Mouse (Mus musculus) midbrain, embryonic 14.5 days (tissue): ENCODE data around the gene Efna5. TPM values are rescaled to one million over a fixed set of nuclear protein-coding genes. Genes with fewer than 3 reads are reported as not detected.
A peak's percentile ranks its signal among the peaks of the same experiment; 100 is the strongest.

Experiments used
- ATAC-seq: fragments of 200-750 bp; cut with Nextera tagmentation; 2 replicates; pipeline ENCODE4 v1.8.0; 2017; ENCODE audit warnings: moderate number of reproducible peaks, moderate library complexity; ENCODE audit not compliant: low FRiP score, low TSS enrichment
- DNase-seq: peaks from one replicate; pipeline ENCODE4 v3.0.0-alpha.2; 2015
- H3K27ac ChIP-seq: fragments of 300-500 bp; sonication (generic); replicated peaks from 2 replicates; pipeline ENCODE4 v1.5.1; 2014; ENCODE audit warnings: mild to moderate bottlenecking, low read depth, low read length, moderate library complexity
- H3K27me3 ChIP-seq: fragments of 300-500 bp; sonication (generic); 2 replicates; pipeline ENCODE4 v1.6.1; 2014; ENCODE audit warnings: low read length, control low read depth, mixed read lengths; ENCODE audit not compliant: control insufficient read depth, insufficient read depth
- H3K36me3 ChIP-seq: fragments of 300-500 bp; sonication (generic); 2 replicates; pipeline ENCODE4 v1.6.1; 2014; ENCODE audit warnings: low read length, control low read depth; ENCODE audit not compliant: control insufficient read depth, insufficient read depth
- H3K4me1 ChIP-seq: fragments of 300-500 bp; sonication (generic); 2 replicates; pipeline ENCODE4 v1.6.1; 2014; ENCODE audit warnings: mild to moderate bottlenecking, antibody characterized with exemption, low read length, control low read depth; ENCODE audit not compliant: control insufficient read depth, insufficient read depth
- H3K4me2 ChIP-seq: fragments of 300-500 bp; sonication (generic); 2 replicates; pipeline ENCODE4 v1.6.1; 2014; ENCODE audit warnings: mild to moderate bottlenecking, low read length, moderate library complexity
- H3K4me3 ChIP-seq: fragments of 300-500 bp; sonication (generic); replicated peaks from 2 replicates; pipeline ENCODE4 v1.5.1; 2014; ENCODE audit warnings: low read depth, low read length
- H3K9ac ChIP-seq: fragments of 300-500 bp; sonication (generic); replicated peaks from 2 replicates; pipeline ENCODE4 v1.6.1; 2014; ENCODE audit warnings: mild to moderate bottlenecking, low read length, moderate library complexity
- H3K9me3 ChIP-seq: fragments of 300-500 bp; sonication (generic); 2 replicates; pipeline ENCODE4 v1.6.1; 2016; ENCODE audit warnings: low read length, control low read depth, mixed read lengths; ENCODE audit not compliant: control insufficient read depth
- WGBS: fragments of 180-500 bp; shearing (Covaris S2); extraction: QIAGEN DNeasy Blood & Tissue Kit; methylation state at CpG from one replicate; pipeline ENCODE4 v1.1.7; 2014; 5-methylcytosine and 5-hydroxymethylcytosine counted together
- polyA plus RNA-seq: library from polyadenylated mRNA; unstranded; fragments of >200 nt; fragmentation: Nextera tagmentation; extraction: Ambion mirVana; gene quantifications from 2 replicates; pipeline ENCODE4 v1.2.1, GENCODE M21; 2014

Gene Efna5
- polyA plus RNA-seq, 1 experiment from 2014 or later: 90.8 TPM

DNA sequence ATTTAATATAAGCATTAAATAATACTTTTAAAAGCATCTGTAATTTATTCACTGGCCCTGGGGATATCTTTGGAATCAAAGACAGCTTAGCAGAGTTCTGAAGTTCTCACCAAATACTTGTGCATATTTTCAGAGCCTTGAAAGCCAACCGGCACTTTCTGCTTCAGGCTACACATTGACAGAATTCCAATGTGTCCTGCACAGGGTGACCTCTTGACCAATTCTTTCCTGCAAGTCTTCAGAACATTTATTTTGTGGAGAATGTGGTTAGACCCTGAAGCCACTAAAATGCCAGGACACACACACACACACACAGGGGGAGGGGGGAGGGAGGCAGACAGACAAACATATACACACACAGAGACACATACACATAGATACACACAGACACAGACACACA, 199.4 kb downstream of the Efna5 start:
- Histone ChIP-seq H3K27me3 (no peaks in the 10 kb centered on the region), H3K27ac (no peak overlapping the region), H3K9me3 (no peaks in the 10 kb centered on the region), H3K4me1 (peaks cover 10% of the 10 kb centered on the region), H3K4me2 (no peak overlapping the region), H3K9ac (no peak overlapping the region), H3K4me3 (no peak overlapping the region), H3K36me3 (no peaks in the 10 kb centered on the region)
- ATAC-seq (no peak), DNase-seq (no peak)
- 40% methylated on average over 1 of the region's 1 CpGs for WGBS

GRCm38 (mm10) chr17:62680737-62681136, 200.4 kb downstream of the Efna5 start:
- H3K9me3 ChIP-seq: no peaks in the 10 kb centered on the region
- H3K27ac ChIP-seq: no peak overlapping the region
- 61% methylated on average over 1 of the region's 1 CpGs for WGBS
- no peaks in the 10 kb centered on the region for H3K27me3 ChIP-seq
- ATAC-seq (no peak), DNase-seq (no peak)
- no peak overlapping the region for H3K9ac ChIP-seq
- H3K4me2 ChIP-seq: no peak overlapping the region
- H3K36me3 ChIP-seq: no peaks in the 10 kb centered on the region
- no peak overlapping the region for H3K4me3 ChIP-seq
- peaks cover 14% of the 10 kb centered on the region for H3K4me1 ChIP-seq

DNA sequence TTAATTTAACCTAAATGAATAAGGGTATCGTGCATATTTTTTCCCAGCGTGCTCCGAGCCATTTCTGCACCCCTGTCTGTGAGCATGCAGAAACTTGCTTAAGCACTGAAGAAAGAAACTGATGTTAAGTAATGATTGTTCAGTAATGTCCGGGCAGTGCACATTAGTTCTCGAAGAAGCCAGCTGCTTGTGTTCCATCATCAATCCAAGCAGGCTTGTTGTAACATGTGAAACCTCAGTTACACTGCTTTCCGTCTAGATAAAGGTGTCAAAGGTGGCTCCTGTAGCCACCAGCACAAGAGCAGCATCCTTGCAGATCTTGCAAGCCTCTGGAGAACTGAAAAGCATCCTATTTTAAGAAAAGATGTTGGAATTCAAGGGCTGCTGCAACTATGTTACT, 204.3 kb downstream of the Efna5 start:
- WGBS: 75% methylated on average over 6 of the region's 6 CpGs
- H3K4me3 ChIP-seq: no peak overlapping the region
- DNase-seq (no peak), ATAC-seq (no peak)
- peaks cover 14% of the 10 kb centered on the region for H3K4me1 ChIP-seq
- no peak overlapping the region for H3K27ac ChIP-seq
- H3K27me3 ChIP-seq: no peaks in the 10 kb centered on the region
- no peak overlapping the region for H3K9ac ChIP-seq
- no peaks in the 10 kb centered on the region for H3K9me3 ChIP-seq
- H3K4me2 ChIP-seq: no peak overlapping the region
- no peaks in the 10 kb centered on the region for H3K36me3 ChIP-seq

DNA sequence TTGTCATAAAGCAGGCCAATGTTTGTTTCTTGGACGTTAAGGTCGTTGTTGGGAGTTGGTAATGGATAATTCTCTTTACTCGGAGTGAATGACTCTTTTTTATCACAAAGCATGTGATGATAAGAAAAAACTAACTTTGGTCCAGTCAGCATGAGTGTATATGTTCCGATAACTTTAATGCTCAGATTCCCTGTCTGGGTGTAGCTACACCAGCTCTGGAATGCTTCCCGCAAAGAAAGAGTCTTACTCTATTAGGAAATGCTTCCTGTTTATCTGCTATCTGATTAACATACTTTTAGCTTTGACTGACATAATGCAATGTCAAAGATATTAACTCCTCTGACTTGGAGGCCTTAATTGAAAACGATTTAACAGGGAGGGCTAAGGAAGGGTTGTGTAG, 204.7 kb downstream of the Efna5 start:
- no peak overlapping the region for H3K9ac ChIP-seq
- no peaks in the 10 kb centered on the region for H3K9me3 ChIP-seq
- 58% methylated on average over 6 of the region's 6 CpGs for WGBS
- no peaks in the 10 kb centered on the region for H3K27me3 ChIP-seq
- no peak overlapping the region for H3K4me2 ChIP-seq
- H3K4me3 ChIP-seq: no peak overlapping the region
- H3K27ac ChIP-seq: no peak overlapping the region
- H3K36me3 ChIP-seq: no peaks in the 10 kb centered on the region
- H3K4me1 ChIP-seq: peaks cover 14% of the 10 kb centered on the region
- ATAC-seq (no peak), DNase-seq (no peak)

- Histone ChIP-seq H3K27me3 (no peaks in the 10 kb centered on the region), H3K27ac (no peak overlapping the region), H3K9me3 (no peaks in the 10 kb centered on the region), H3K4me3 (no peak overlapping the region), H3K9ac (no peak overlapping the region), H3K4me2 (no peak overlapping the region), H3K36me3 (no peaks in the 10 kb centered on the region), H3K4me1 (peaks cover 11% of the 10 kb centered on the region)
- DNase-seq (no peak), ATAC-seq (no peak)
- WGBS: 32% methylated on average over 5 of the region's 5 CpGs
Measured at GRCm38 (mm10) chr17:62675811-62676255, 205.3 kb downstream of the Efna5 start.

DNA sequence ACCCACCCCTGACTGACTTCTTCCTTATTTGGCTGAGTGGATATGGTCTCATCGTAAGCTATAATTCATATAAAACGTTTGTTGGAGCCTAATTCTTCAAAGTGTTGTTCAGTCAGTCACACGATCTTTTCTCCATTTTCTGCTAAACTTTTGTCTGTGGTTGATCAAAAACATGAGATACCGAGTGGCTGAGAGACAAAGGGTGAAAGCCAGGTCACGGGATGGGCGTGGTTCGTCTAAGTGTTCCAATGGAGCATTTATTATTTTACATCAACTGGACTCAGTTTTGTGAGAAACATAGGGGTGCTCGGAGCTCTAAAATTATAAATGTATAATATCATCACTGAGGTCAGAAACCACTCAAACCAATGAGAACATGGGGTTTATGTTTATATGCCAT, 209.0 kb downstream of the Efna5 start:
- Histone ChIP-seq H3K9ac (no peak overlapping the region), H3K36me3 (no peaks in the 10 kb centered on the region), H3K27me3 (no peaks in the 10 kb centered on the region), H3K4me3 (no peak overlapping the region), H3K4me1 (peaks cover 3% of the 10 kb centered on the region; the same call in 1 of the 2 replicates), H3K27ac (no peak overlapping the region), H3K9me3 (no peaks in the 10 kb centered on the region), H3K4me2 (no peak overlapping the region)
- ATAC-seq (no peak), DNase-seq (no peak)
- WGBS: 90% methylated on average over 8 of the region's 8 CpGs

DNA sequence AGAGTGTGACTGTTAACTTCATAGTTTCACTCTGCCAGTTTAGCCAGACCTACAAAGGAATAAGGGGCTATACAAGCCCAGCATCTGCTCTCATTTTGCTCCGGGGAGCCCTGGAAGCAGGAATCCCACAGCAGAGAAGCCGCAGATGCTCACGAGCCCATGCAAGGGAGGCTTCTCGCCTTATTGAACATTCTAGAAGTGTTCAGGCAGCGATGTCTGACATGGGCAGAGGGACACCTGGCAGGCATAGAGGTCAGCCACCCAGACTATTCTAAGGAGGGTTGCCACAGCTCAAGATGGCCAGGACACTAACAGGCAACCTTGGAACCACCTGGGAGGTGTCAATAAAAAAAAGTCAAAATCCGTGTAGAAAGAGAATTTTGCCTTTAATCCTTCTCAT, 214.4 kb downstream of the Efna5 start:
- H3K27ac ChIP-seq: no peak overlapping the region
- H3K36me3 ChIP-seq: no peaks in the 10 kb centered on the region
- no peak overlapping the region for H3K4me3 ChIP-seq
- no peaks in the 10 kb centered on the region for H3K27me3 ChIP-seq
- no peak overlapping the region for H3K4me2 ChIP-seq
- WGBS: 72% methylated on average over 6 of the region's 6 CpGs
- no peaks in the 10 kb centered on the region for H3K9me3 ChIP-seq
- H3K4me1 ChIP-seq: 0 out of 2 replicates have a peak, but pooled peaks cover 7% of the 10 kb centered on the region
- no peak for ATAC-seq
- no peak for DNase-seq
- no peak overlapping the region for H3K9ac ChIP-seq

DNA sequence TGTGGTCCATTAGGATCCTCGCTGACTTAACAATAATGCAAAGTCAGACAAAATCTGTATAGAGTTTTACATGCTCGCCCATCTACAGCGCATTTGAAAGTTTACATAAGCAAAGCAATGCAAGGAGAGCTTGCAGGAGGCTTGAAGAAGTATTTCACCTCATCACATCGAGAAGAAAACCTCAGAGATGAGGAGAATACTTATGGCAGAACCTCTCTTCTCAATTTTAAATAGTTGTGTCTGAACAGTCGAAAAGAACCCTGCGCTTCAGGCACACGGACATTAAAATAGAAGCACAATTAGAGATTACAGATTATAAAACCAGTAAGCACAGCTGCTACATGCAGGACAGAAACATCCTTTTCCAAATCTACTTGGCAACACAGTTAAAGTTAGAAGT, 215.3 kb downstream of the Efna5 start:
- H3K4me2 ChIP-seq: no peak overlapping the region
- WGBS: 78% methylated on average over 7 of the region's 7 CpGs
- DNase-seq (no peak), ATAC-seq (no peak)
- 0 out of 2 replicates have a peak, but pooled peaks cover 7% of the 10 kb centered on the region for H3K4me1 ChIP-seq
- H3K4me3 ChIP-seq: no peak overlapping the region
- no peak overlapping the region for H3K27ac ChIP-seq
- no peak overlapping the region for H3K9ac ChIP-seq
- no peaks in the 10 kb centered on the region for H3K27me3 ChIP-seq
- no peaks in the 10 kb centered on the region for H3K9me3 ChIP-seq
- no peaks in the 10 kb centered on the region for H3K36me3 ChIP-seq

GRCm38 (mm10) chr17:62664709-62665108, 216.4 kb downstream of the Efna5 start:
- no peak for ATAC-seq
- Histone ChIP-seq H3K4me2 (no peak overlapping the region), H3K36me3 (no peaks in the 10 kb centered on the region), H3K9me3 (no peaks in the 10 kb centered on the region), H3K9ac (no peak overlapping the region), H3K4me1 (peaks cover 14% of the 10 kb centered on the region), H3K27ac (peak overlapping the region; percentile 26; the same call in 1 of the 2 replicates), H3K27me3 (no peaks in the 10 kb centered on the region), H3K4me3 (no peak overlapping the region)
- WGBS: 44% methylated on average over 2 of the region's 2 CpGs
- DNase-seq: no peak
